7 mouse cellular contexts compared by ENCODE assay signal in genomic region chr17:47151557-47152278, GRCm38 (mm10).
DNase-seq lines count a peak whose midpoint lies in the region; ATAC-seq lines count a peak whose summit lies in the region.

No protein-coding gene starts in this region.

- H3K4me1 ChIP-seq in embryonic facial prominence, embryonic 12.5 days, result peaks cover 59% of the 10 kb centered on the region
- H3K4me1 ChIP-seq in liver, embryonic 11.5 days (replicated peaks; ENCODE audit: control insufficient read depth, insufficient read depth, low read length), result peaks cover 12% of the 10 kb centered on the region

- no peaks in the 10 kb centered on the region for H3K27me3 ChIP-seq in embryonic facial prominence, embryonic 12.5 days
- H3K27me3 ChIP-seq in liver, embryonic 11.5 days (replicated peaks; ENCODE audit: control insufficient read depth, insufficient read depth, low read length), result no peaks in the 10 kb centered on the region

- H3K4me2 ChIP-seq in embryonic facial prominence, embryonic 12.5 days (replicated peaks), result peak overlapping the region; percentile 49
- H3K4me2 ChIP-seq in liver, embryonic 11.5 days, result peak overlapping the region; percentile 49

- H3K9me3 ChIP-seq in embryonic facial prominence, embryonic 12.5 days, result no peaks in the 10 kb centered on the region
- H3K9me3 ChIP-seq in liver, embryonic 11.5 days (ENCODE audit: control insufficient read depth, low read length), result no peaks in the 10 kb centered on the region

- WGBS in embryonic facial prominence, embryonic 12.5 days, result 28% methylated on average over 20 of the region's 20 CpGs
- WGBS in liver, embryonic 11.5 days, result 32% methylated on average over 20 of the region's 20 CpGs

- peak; percentile 57; the same call in 1 of the 2 replicates for ATAC-seq in embryonic facial prominence, embryonic 12.5 days (ENCODE audit: insufficient number of reproducible peaks, insufficient read depth, low FRiP score, low TSS enrichment)
- no peak for ATAC-seq in liver, embryonic 11.5 days (replicated peaks; ENCODE audit: low FRiP score)

- intact Hi-C loops in left cerebral cortex, postnatal 10 days (cut with DNase I), result loop anchor here (5.0 kb wide), 1 partner anchor 61 kb away; no protein-coding TSS in a partner anchor
- intact Hi-C loops in left cerebral cortex, postnatal 4 days (cut with DNase I), result no loop called here
- intact Hi-C loops in heart, postnatal 10 days (cut with DNase I), result no loop called here

- H3K9ac ChIP-seq in embryonic facial prominence, embryonic 12.5 days, result no peak overlapping the region
- H3K9ac ChIP-seq in liver, embryonic 11.5 days (ENCODE audit: low read depth, low read length), result no peak overlapping the region

- peak; percentile 59 to 64 for DNase-seq in left cerebral cortex, postnatal 10 days (ENCODE audit: extremely low spot score in 1 of 2, low spot score in 2 of 2)
- DNase-seq in left cerebral cortex, postnatal 4 days, result no peak
- peak; percentile 36 to 46 for DNase-seq in heart, postnatal 10 days
- DNase-seq in liver, embryonic 11.5 days (ENCODE audit: low spot score), result no peak
- peak; percentile 74 to 80 for DNase-seq in right cerebral cortex, postnatal 10 days (ENCODE audit: low spot score in 2 of 2)
- DNase-seq in Muller cell, postnatal 12 days (ENCODE audit: inconsistent ontology term), result no peak

- peak overlapping the region; percentile 27 for H3K4me3 ChIP-seq in embryonic facial prominence, embryonic 12.5 days
- H3K4me3 ChIP-seq in liver, embryonic 11.5 days (ENCODE audit: low read depth, low read length), result peak overlapping the region; percentile 16; the same call in 1 of the 2 replicates

- peaks cover 10% of the 10 kb centered on the region; the same call in 1 of the 2 replicates for H3K36me3 ChIP-seq in embryonic facial prominence, embryonic 12.5 days
- H3K36me3 ChIP-seq in liver, embryonic 11.5 days (ENCODE audit: control insufficient read depth, insufficient read depth, low read length), result no peaks in the 10 kb centered on the region

- H3K27ac ChIP-seq in embryonic facial prominence, embryonic 12.5 days, result peak overlapping the region; percentile 69
- no peak overlapping the region for H3K27ac ChIP-seq in liver, embryonic 11.5 days (ENCODE audit: low read depth, low read length)

Comparison
In these comparisons a context has a peak if more than half of its experiments do, and no peak if none do; other contexts are left out.
1. DNase-seq: peak in left cerebral cortex, postnatal 10 days (2 of 2), heart, postnatal 10 days (2 of 2) and right cerebral cortex, postnatal 10 days (2 of 2); none in left cerebral cortex, postnatal 4 days (single experiment), liver, embryonic 11.5 days (single experiment) and Muller cell, postnatal 12 days (single experiment).